Mouse (Mus musculus) cerebellum, adult 9-11 months (tissue): ENCODE measurements at regions not wholly inside any gene's neighbourhood (a gene's known extent, or its start where the extent isn't known, plus 50 kb on each side); places are given as distances from the start of the nearest gene placed in this dataset.

Source experiments
- DNase-seq: peaks from one replicate; pipeline ENCODE4 v3.0.0; 2022

DNA sequence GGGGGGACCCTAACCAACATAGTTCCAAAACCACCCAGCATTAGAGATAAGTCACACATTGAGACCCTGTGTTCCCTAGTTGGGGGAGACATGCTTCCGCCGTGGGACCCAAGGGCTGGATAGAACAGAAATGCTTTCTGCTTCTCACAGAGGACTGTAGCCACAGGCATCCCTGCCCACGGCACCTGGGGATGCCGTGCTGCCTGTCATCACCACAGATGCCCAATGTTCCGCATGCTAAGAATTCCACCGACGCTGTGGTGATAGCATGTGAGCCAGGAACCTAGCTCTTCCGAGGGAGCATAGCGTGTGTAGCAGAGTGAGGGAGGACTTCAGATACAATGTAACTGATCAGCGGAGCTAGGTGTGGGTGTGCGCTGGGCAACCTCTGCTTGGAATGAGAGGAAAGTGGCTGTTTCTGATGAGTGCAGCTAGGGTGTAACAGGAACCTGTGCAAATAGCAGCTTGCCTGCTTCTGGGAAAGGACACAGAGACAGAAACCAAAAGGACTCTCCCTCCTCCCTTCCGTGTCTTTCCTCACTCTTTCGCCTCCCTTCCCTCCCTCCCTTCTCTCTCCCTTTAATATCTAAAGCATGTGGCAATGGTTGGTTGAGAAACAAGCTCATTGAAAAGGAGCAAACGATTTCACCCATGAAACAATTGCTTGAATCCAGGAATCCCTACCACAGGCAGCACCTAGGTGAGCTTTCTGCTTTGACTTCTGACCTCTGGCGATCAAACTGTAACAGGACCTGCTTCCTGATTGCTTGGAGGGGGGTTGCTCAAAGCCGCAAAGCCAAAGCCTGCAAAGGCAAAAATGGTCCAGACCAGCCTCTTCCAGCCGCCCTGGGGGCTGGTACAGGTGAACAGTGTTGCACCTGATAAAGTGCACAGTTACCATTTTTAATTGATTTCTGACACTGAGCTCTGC lies 102.3 kb downstream of the Gm26897 start:
- DNase-seq, result no peak

DNA sequence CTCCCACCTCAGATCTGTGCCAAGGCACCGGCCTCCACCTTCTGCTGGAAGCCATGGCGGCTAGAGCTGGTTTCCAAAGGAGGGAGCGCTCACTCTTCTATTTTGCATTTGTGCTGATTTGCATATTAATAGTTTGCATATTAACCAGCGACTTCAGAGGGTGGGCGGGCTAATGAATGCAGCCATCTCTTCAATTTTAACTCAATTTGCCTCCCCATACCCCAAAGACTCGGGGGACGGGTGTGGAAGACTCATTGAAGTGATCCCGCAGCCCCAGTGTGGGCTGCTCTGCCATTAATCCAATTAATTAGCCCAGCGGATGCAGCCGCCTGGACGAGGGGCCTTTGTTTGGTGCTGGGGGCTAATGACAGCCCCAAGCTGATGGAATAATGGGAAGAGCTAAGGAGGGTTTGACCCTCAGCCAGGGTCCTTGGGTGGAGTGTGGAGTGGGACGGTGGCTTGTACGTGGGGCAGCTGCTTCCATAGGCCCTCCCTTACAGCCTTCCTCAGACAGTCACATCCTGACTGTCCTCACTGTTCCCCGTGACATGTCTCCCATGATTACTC lies 103.0 kb downstream of the Gm26897 start:
- no peak for DNase-seq

DNA sequence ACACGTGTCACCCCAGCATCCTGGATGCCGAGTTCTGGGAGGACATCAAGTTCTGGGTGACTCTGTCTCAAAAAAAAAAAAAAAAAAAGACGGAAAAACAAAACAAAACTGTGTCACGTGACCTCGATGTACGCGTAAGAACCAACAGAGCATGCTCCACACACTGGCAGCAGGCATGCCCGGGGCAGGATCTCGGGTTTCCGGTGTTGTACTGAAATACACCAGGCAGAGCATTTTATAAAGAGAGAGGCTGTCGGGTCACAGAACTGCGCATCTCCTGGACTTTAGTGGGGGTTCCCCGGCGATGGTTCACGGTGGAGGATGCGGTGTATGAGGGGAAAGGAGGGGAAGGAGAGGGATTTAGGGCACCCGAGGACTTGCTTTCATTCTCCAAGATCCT lies 108.7 kb downstream of the Gm26897 start:
- DNase-seq, result no peak

DNA sequence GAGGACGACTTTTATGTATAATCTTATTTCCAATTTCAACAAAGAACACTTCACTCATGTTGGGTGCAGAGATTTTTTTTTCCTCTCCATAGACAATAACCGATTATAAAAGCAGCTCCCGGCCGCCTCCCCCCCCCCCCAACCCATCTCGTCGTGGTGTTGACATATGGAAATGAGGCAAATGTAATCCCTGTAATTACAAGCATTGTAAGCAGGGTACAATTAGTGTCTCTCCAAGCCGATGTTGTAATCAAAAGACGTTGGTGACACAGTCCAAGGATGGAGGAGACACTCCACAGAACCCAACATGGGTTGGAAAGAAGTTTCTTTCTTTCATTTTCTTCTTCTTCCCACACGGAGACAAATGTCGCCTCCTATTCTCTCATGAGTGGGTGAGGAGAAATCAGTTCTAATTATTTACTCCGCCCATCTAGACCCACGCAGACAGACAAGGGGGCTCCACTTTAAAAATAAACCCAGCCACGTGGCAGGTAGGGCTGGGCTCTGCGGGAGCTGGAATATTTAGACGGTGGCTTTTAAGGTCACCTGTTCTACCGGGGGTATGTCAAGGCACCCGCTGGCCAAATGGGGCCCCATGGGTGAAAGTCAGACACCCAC lies 110.0 kb downstream of the Gm26897 start:
- DNase-seq, result no peak

DNA sequence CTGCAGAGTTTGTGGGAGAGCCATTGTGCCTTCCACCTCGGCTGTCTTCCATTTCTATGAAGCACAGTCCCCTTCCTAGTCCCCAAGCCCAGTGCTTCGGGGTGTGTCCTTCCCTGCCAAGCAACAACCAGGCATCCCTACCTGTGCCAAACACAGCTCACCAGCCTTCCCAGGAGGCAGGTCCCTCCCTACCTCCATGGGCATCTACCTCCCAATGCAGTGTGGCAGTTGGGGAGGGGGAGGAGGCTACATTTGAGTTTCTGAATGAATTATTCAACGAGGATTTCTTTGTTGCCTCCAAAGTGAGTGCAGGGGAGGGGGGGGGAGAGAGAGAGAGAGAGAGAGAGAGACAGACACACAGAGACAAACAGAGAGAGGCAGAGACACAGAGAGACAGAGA lies 110.8 kb downstream of the Gm26897 start:
- DNase-seq, result no peak

DNA sequence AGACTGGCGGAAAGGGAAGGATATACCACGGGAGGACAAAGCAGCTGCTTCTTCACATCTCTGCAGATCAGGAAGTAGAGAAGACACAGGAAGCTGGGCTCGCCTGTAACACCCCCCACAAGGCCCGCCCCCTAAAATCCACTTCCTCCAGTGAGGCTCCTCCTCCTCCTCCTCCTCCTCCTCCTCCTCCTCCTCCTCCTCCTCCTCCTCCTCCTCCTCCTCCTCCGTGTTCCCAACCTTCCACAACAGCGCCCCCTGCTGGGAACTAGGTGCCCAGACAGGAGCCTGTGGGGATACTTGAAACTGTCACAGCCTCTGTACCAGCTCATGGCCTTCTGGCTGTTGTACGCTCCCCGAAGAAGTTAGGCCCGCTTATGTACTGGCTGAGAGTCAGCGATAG lies 115.2 kb downstream of the Gm26897 start:
- no peak for DNase-seq

DNA sequence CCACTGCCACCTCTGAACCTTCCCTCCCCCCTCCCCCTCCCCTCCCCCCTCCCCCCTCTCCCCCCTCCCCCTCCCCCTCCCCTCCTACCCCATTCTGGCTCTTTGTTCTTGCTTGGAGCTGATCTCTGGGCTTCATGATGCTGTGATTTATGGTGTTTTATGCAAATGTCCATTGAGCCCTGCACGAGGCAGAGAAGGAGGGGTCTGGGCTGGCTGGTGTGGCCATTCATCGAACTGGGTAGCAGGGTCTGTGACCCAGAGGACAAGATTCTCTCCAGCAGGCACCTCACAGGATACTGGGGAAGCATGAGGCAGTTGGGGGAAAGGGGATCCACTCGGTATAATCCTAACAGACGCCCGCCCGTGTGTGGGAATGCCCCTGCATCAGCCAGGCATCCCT lies 119.0 kb downstream of the Gm26897 start:
- DNase-seq, result no peak

DNA sequence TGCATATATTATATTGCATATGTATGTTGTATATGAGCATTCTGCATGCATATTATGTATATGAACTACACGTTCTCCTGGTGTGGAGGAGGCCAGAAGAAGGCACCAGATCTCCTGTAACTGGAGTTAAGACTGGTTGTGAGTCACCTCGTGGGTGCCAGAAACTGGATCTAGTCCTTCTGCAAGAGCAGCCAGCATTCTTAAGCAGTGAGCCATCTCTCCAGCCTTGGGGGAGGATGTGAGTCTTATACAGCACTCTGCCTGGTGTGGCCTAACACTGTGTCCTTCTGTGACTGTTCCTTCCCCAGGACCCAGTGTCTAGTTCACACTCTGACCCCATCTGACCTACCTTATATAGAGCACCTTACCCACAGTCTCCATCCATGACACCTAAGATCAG lies 121.6 kb downstream of the Gm26897 start:
- no peak for DNase-seq

DNA sequence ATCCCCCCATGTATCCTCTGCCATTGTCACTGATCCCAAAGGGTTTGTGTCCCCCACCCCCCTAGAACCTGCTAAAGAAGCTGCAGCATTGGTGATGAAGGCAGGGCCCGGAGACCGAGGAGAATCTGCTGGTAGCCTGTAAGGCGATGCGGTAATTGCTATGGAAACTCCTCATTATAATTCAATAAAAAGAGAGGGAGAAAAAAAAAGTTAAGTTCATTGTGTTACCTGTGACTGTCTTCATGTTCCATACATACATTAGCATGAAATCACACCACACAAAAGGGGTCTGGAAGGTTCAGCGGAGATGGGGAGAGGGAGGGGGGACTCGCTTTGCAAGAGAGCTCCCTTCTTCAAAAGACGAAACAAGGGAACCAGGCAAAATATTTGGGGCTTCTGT lies 123.5 kb downstream of the Gm26897 start:
- DNase-seq, result no peak

DNA sequence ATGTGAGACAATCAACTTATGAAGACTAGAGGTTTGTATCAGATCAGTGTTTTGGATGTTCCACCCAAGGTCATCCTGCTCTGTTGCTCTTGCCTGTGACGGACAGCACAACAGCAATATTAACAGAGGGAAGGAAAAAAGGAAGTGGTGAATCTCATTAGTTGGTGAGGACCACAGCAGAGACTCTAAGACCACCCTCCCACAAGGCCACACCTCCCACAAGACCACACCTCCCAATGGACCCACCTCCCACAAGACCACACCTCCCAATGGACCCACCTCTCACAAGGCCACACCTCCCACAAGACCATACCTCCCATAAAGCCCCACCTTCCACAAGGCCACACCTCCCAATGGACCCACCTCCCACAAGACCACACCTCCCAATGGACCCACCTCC lies 126.7 kb downstream of the Gm26897 start:
- no peak for DNase-seq

DNA sequence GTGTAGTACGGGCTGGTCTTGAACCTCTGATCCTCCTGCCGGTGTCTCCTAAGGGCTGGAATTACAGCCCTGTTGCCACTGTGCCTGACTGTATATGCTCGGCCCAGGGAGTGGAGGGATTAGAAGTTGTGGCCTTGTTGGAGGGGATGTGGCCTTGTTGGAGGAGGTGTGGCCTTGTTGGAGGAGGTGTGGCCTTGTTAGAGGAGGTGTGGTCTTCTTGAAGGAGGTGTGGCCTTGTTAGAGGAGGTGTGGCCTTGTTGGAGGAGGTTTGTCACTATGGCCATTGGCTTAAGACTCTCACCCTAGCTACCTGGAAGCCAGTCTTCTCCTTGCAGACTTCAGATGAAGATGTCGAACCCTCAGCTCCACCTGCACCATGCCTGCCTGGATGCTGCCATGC lies 128.6 kb downstream of the Gm26897 start:
- DNase-seq, result no peak

DNA sequence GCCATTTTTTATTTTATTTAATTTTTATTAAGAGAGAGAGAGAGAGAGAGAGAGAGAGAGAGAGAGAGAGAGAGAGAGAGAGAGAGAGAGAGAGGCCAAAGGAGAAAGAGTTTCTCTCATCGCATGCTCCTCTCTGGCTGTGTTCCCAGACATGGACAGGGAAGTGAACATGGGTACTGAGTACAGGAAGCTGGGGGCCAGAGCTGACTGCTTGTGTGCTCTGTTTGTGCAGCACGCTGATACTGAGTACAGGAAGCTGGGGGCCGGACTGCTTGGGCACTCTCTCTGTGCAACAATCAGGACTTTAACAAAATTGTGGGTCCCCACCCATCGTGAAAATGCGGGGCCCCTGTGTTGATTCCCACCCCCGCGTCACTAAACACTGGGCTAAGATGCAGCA lies 130.2 kb downstream of the Gm26897 start:
- DNase-seq, result no peak

DNA sequence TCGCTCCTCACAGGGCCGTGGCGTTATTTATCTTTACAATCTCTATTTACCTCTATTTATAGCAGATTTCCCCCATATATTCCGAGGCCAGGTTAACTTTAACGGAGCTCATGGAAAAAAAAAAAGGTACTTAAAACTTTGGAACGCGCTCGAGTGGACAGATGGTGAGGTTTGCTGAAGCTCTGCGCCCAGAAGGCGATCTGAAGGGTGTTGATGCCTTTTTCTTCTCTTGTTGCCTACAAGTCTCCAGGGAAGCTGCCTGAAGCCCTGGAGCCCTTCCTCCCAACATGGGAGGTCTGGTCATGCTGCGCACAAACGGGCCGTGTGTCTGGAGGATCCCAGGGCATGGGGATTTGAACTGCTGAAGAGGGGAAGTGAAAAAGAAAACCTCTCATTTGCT lies 130.9 kb downstream of the Gm26897 start:
- DNase-seq, result no peak

DNA sequence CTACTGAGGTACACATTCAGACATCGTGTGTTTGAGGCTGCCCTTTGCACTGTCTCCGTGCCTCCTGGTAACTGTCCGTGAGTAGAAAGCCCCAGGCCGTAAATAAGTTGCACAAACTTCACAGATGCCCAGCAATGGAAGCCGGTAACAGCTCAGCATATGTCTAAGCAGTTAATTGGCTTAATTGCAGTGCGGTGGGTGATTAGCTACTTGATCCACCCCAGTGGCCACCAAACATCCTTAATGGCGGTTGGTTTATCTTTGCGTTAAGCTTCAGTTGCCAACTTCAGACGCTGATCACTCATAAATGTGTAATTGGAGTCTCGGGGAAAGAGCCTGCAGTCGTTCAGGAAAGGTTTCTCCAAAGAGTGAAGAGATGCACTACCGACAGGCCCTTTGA lies 135.3 kb downstream of the Gm26897 start:
- DNase-seq, result no peak

DNA sequence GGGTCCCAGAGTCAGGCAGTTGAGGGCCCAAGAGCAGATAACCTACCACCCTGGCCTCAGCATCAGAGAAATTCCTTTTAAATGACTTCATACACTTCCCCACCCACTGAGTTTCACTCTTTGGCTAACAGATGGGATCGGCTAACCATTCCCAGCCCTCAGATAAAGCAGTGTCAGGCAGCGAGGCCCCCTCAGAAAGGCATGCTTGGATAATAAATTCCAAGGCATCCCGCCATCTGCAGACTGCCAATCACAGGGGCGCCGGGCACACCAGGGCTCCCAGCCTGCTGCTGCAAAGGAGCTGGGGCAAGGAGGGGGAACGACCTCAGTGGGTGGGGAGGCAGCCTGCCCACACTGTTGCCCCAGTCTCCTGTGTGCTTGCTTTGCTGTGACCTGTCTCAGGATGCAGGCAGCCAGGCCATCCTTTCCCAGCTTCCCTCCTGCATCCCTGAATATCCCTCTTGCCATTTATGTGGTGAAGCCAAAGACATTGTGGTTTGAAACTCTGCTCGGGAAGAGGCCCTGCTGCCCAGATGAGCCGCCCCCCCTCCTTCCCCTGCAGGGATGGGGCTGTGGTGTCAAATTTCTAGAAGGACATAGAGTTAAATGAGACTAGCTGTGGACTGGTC lies 143.6 kb downstream of the Gm26897 start:
- no peak for DNase-seq

DNA sequence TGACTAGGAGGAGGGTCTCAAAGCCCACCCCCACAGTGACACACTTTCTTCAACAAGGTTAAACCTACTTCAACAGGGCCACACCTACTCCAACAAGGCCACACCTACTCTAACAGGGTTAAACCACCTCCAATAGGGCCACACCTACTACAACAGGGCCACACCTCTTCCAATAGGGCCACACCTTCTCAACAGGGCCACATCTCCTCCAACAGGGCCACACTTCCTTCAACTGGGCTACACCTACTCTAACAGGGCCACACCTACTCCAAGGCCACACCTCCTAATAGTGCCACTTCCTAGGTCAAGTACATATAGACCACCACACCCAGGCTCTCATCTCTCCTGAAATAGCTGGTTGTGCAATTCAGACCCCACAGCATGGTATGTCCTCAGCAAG lies 145.3 kb downstream of the Gm26897 start:
- no peak for DNase-seq

DNA sequence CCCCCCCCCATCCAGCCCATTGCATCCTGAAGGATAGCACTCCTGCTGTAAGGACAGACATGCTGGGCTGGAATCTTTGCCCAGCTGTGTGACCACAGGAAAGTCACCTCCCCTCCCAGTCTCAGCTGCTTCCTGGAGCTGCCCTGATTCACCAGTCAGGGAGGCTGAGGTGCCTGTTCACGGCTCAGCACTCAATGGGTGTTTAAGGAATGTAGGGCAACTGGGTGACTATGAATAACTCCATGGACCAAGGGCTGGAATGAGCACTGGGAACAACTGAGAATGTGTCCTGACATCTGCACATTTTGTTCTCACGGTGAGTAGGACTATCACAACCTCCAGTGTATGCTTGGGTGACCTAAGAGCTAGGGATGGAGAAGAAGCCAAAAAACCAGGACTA lies 146.5 kb downstream of the Gm26897 start:
- no peak for DNase-seq

DNA sequence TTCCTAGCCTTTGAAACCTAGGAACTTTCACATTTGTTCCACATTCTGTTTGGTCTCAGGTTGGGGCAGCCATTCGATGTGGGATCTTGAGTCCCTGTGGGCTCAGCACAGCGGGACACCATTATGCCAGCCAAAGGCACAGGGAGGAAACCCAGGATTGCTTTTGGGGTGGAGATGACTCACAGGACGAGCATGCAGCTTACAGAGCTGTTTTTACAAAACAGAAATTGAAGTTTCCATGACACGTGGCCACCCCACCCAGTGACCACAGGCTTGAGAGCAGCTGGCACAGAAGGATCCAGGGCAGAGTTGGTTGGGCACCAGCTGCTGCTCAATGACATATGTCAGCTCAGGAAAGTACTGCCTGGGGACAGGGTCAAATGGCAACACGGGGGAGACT lies 147.8 kb downstream of the Gm26897 start:
- DNase-seq, result no peak

DNA sequence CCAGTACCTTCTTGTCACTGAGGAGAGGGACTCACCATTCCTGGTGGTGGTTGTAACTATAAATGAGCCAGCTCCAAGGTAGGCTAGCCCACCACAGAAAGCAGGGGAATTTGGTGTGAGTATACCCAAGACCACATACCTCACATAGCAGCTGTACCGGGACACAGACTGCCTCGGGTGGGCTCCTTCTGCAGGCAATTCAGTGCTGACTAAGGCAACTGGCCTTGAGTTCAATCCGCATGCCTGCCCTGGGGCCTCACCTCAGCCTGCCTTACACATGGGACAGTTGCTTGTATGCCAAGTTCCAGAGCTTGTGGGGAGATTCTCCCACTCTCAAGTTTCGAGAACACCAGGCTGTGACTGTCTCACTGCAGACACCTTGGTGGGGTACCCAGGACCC lies 153.6 kb downstream of the Gm26897 start:
- DNase-seq, result no peak

DNA sequence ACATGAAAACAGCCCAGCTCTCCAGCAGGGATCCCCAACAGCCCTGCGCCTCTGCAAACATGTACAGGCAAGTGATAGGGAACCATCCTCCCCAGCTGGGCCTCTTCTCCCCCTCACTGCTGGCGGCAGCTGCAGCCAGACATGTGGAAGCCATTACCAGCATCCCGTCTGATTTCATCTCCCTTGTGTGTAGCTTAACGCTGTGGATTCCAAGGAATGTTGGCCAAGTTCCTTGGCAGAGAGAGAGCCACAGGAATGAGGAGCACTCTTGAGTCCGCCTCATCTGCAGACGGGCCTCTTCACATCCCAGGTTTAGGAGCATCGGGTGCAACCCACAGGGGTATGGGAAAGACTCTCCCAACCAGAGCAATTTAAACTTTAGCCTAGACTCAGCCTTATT lies 157.1 kb downstream of the Gm26897 start:
- no peak for DNase-seq

DNA sequence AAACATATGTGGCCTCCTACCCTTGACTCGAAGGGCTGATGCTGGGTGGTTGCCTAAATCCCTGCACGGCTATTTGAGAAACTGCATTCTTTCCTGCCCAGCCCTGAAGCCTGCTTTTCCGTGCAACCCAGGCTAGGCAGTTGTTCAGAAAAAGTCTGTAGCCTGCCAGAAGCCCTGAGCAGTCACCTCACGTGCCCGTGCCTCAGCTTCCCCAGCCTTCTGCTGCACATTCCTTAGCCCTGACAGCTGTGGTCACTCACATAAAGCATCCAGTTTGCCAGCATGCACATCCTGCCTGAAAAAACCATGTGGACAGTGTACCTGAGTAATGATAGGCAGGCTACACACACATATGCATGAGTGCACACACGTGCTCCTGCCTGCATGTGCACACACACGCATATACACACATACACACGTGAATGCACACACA lies 157.6 kb downstream of the Gm26897 start:
- no peak for DNase-seq

DNA sequence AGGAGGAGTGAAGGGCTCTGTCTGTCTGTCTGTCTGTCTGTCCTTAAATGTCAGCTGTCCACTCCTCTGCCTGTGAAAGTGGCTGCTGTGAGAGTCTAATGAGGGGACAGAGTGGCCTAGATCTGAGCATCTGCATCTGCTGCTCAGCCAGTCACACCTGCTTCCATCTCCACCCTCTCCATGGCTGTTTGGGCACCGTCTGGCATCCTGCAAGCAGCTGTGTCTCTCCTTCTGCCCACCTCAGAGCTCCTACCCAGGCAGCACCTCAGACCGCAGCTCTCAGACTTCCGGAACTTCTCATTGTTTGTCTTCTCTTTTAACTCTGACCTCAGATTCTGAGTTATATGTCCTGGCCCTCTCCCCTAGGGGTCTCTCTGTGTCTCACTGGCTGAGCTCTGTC lies 159.2 kb downstream of the Gm26897 start:
- no peak for DNase-seq

DNA sequence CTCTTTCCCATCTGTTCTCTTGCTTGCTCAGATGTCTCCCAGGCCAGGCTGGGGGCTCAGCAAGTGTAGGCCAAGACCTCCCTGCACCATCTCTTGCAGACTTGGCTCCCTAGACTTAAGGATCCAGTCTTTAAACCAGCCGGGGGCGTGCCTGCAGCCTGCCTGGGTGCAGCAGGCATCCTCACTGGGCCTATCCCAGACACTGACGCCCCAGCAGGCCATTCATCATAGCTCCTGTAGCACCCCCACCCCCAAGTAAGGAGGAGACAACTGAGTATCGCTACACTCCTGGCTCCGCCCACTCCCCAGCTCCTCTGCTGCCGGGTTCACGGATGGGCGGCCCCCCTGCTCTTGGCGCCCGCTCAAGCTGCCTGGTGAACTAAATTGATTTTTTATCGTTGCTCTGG lies 160.2 kb downstream of the Gm26897 start:
- DNase-seq, result peak; percentile 11

DNA sequence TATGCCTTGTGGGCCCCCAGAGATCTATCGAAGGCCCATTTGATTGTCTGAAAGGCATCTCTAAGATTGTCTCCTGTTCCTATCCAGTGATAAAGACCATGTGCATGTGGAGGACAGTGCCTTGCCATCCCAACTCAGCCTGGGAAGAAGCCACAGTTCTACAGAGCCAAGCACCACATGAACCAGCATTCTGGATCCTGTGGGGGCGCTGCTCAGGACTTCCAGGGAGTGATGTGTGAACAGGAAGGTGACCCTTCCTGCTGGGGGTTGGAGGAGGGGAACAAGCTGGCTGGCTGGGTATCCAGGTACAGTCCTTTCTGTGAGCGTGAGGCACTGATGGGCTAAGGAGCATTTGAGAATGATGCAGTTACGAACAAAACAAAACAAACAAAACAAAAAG lies 163.8 kb downstream of the Gm26897 start:
- no peak for DNase-seq
